Mouse (Mus musculus) liver, postnatal 0 days (tissue): ENCODE data around the gene Reep6.

ENCODE experiments used
- CTCF ChIP-seq: sonication (generic); IDR thresholded peaks from 2 replicates; pipeline ENCODE4 v1.5.1; 2016; ENCODE audit warnings: antibody characterized with exemption, low read depth
- EP300 ChIP-seq: IDR thresholded peaks from 2 replicates; pipeline ENCODE4 v1.6.1; 2016; ENCODE audit warnings: antibody characterized with exemption, low read depth, mild to moderate bottlenecking

- no peak for TF ChIP-seq EP300
- TF ChIP-seq CTCF: no peak
Measured at GRCm38 (mm10) chr10:80281304-80281703, 48.4 kb upstream of the Reep6 start.
